Mouse (Mus musculus) spleen, postnatal 36 days (tissue): ENCODE results near the gene Ifna5.
"Not testable (repeated sequence)": the region's sequence is repeated elsewhere in the genome, so short reads cannot be mapped to it uniquely, and the experiment has no call there.

Source experiments
- DNase-seq, 2 experiments: peaks; one replicate each; pipeline ENCODE4 v3.0.0; 2022; ENCODE audit warnings: low spot score in 2 of 2, mixed read lengths in 1 of 2

The Ifna5 gene

GRCm38 (mm10) chr4:88835225-88835624 is at the start of gene Ifna5:
Ifna5 (plus strand) TSS chr4:88835525.
- not testable (repeated sequence) for DNase-seq

GRCm38 (mm10) chr4:88788402-88788801 is 46.9 kb upstream of the Ifna5 start, which contains the start of gene Gm13277:
Gm13277 (plus strand) TSS chr4:88788632.
- peak; percentile 66 to 70 for DNase-seq

- not testable (repeated sequence) for DNase-seq
These were observed 44.1 kb upstream of the Ifna5 start, which contains the start of gene Gm13278 for GRCm38 (mm10) chr4:88791250-88791649. Gm13278 (plus strand) TSS chr4:88791550.

- DNase-seq = peak; percentile 55 to 58
These were observed 41.2 kb upstream of the Ifna5 start, which contains the start of gene Gm13275 for GRCm38 (mm10) chr4:88793936-88794675. Gm13275 (plus strand) TSS chr4:88794487.

- DNase-seq = not testable (repeated sequence)
These were observed 38.2 kb upstream of the Ifna5 start, which contains the start of gene Gm13279 for GRCm38 (mm10) chr4:88797097-88797496. Gm13279 (plus strand) TSS chr4:88797397.

GRCm38 (mm10) chr4:88799365-88799764 is 36.0 kb upstream of the Ifna5 start, which contains the start of gene Gm13285:
Gm13285 (plus strand) TSS chr4:88799665.
- DNase-seq = not testable (repeated sequence)

- not testable (repeated sequence) for DNase-seq
These were observed 32.4 kb upstream of the Ifna5 start, which contains the start of gene Gm13287 for GRCm38 (mm10) chr4:88802954-88803353. Gm13287 (plus strand) TSS chr4:88803254.

- not testable (repeated sequence) for DNase-seq
These were observed 30.1 kb upstream of the Ifna5 start, which contains the start of gene Gm13288 for GRCm38 (mm10) chr4:88805231-88805630. Gm13288 (plus strand) TSS chr4:88805531.

- DNase-seq = peak in 1 of 2 experiments; percentile 9
These were observed 29.6 kb upstream of the Ifna5 start for GRCm38 (mm10) chr4:88805761-88806160.

- no peak for DNase-seq
These were observed 19.4 kb upstream of the Ifna5 start, which contains the start of gene Ifna7 for GRCm38 (mm10) chr4:88815928-88816327. Ifna7 (plus strand) TSS chr4:88816228.

GRCm38 (mm10) chr4:88819659-88820058 is 15.7 kb upstream of the Ifna5 start, which contains the start of gene Ifna11:
Ifna11 (plus strand) TSS chr4:88819959.
- DNase-seq = no peak

GRCm38 (mm10) chr4:88822995-88823394 is 12.3 kb upstream of the Ifna5 start:
- no peak for DNase-seq

- not testable (repeated sequence) for DNase-seq
These were observed 8.2 kb upstream of the Ifna5 start, which contains the start of gene Ifna6 for GRCm38 (mm10) chr4:88827116-88827515. Ifna6 (plus strand) TSS chr4:88827416.

GRCm38 (mm10) chr4:88830523-88830922 is 4.8 kb upstream of the Ifna5 start:
- DNase-seq = no peak

GRCm38 (mm10) chr4:88838828-88839227 is 3.5 kb downstream of the Ifna5 start:
- DNase-seq = no peak

- DNase-seq = no peak
These were observed 4.7 kb downstream of the Ifna5 start for GRCm38 (mm10) chr4:88840058-88840457.

- DNase-seq = no peak
These were observed 6.2 kb downstream of the Ifna5 start, which contains the start of gene Ifna4 for GRCm38 (mm10) chr4:88841438-88841911. Ifna4 (plus strand) TSS chr4:88841861.

GRCm38 (mm10) chr4:88845334-88845733 is 10.0 kb downstream of the Ifna5 start:
- no peak for DNase-seq

- DNase-seq = no peak
These were observed 14.4 kb downstream of the Ifna5 start, which contains the start of gene Ifna1 for GRCm38 (mm10) chr4:88849698-88850097. Ifna1 (plus strand) TSS chr4:88850087.

GRCm38 (mm10) chr4:88851026-88851763 is 15.9 kb downstream of the Ifna5 start:
- DNase-seq = no peak

GRCm38 (mm10) chr4:88859214-88859613 is 23.9 kb downstream of the Ifna5 start:
- DNase-seq = no peak

- DNase-seq = no peak
These were observed 28.0 kb downstream of the Ifna5 start for GRCm38 (mm10) chr4:88863309-88863708.
